Mouse (Mus musculus): Measurements from ENCODE around the gene Tango2. TPM values are rescaled to one million over a fixed set of nuclear protein-coding genes. Genes with fewer than 3 reads are reported as not detected.
A peak's percentile ranks its signal among the peaks of the same experiment; 100 is the strongest.

Tango2 gene
- polyA plus RNA-seq, 1 experiment from 2014 or later, result 34.9 TPM

- WGBS, result 70% methylated on average over 6 of the region's 6 CpGs
- no peak overlapping the region for H3K4me2 ChIP-seq
- H3K9me3 ChIP-seq, result no peaks in the 10 kb centered on the region
- peaks cover 38% of the 10 kb centered on the region for H3K4me1 ChIP-seq
- no peaks in the 10 kb centered on the region for H3K27me3 ChIP-seq (replicated peaks)
- H3K9ac ChIP-seq, result no peak overlapping the region
- no peaks in the 10 kb centered on the region for H3K36me3 ChIP-seq
- no peak overlapping the region for H3K4me3 ChIP-seq (replicated peaks)
- no peak for ATAC-seq (ENCODE audit: insufficient read depth, low FRiP score, low read depth)
- no peak overlapping the region for H3K27ac ChIP-seq
Measured at GRCm38 (mm10) chr16:18390399-18390798, 42.5 kb upstream of the Tango2 start.

GRCm38 (mm10) chr16:18388583-18389435, 40.9 kb upstream of the Tango2 start:
- Histone ChIP-seq H3K36me3 (no peaks in the 10 kb centered on the region), H3K9ac (no peak overlapping the region), H3K4me2 (no peak overlapping the region), H3K9me3 (no peaks in the 10 kb centered on the region), H3K27me3 (replicated peaks) (no peaks in the 10 kb centered on the region), H3K4me3 (replicated peaks) (no peak overlapping the region), H3K27ac (peak overlapping the region; percentile 59), H3K4me1 (peaks cover 31% of the 10 kb centered on the region)
- ATAC-seq (ENCODE audit: insufficient read depth, low FRiP score, low read depth), result no peak
- 78% methylated on average over 14 of the region's 14 CpGs for WGBS

- 36% methylated on average over 6 of the region's 7 CpGs for WGBS
- H3K4me1 ChIP-seq, result peaks cover 24% of the 10 kb centered on the region; the same call in 1 of the 2 replicates
- no peak overlapping the region for H3K9ac ChIP-seq
- peak overlapping the region; percentile 59 for H3K27ac ChIP-seq
- no peaks in the 10 kb centered on the region for H3K9me3 ChIP-seq
- H3K4me2 ChIP-seq, result no peak overlapping the region
- H3K4me3 ChIP-seq (replicated peaks), result no peak overlapping the region
- peak; percentile 33 for ATAC-seq (ENCODE audit: insufficient read depth, low FRiP score, low read depth)
- H3K36me3 ChIP-seq, result no peaks in the 10 kb centered on the region
- no peaks in the 10 kb centered on the region for H3K27me3 ChIP-seq (replicated peaks)
Measured at GRCm38 (mm10) chr16:18387704-18388582, 40.0 kb upstream of the Tango2 start.

- Histone ChIP-seq H3K4me2 (no peak overlapping the region), H3K36me3 (no peaks in the 10 kb centered on the region), H3K27me3 (replicated peaks) (no peaks in the 10 kb centered on the region), H3K27ac (no peak overlapping the region), H3K9ac (no peak overlapping the region), H3K4me1 (peaks cover 28% of the 10 kb centered on the region; the same call in 1 of the 2 replicates), H3K9me3 (no peaks in the 10 kb centered on the region), H3K4me3 (replicated peaks) (no peak overlapping the region)
- WGBS, result 64% methylated on average over 3 of the region's 3 CpGs
- no peak for ATAC-seq (ENCODE audit: insufficient read depth, low FRiP score, low read depth)
Measured at GRCm38 (mm10) chr16:18386972-18387371, 39.1 kb upstream of the Tango2 start.

- H3K4me2 ChIP-seq, result no peak overlapping the region
- H3K27ac ChIP-seq, result no peak overlapping the region
- no peaks in the 10 kb centered on the region for H3K36me3 ChIP-seq
- H3K27me3 ChIP-seq (replicated peaks), result no peaks in the 10 kb centered on the region
- ATAC-seq (ENCODE audit: insufficient read depth, low FRiP score, low read depth), result no peak
- no peak overlapping the region for H3K9ac ChIP-seq
- WGBS, result 79% methylated on average over 7 of the region's 7 CpGs
- no peaks in the 10 kb centered on the region for H3K9me3 ChIP-seq
- H3K4me1 ChIP-seq, result peaks cover 34% of the 10 kb centered on the region
- H3K4me3 ChIP-seq (replicated peaks), result no peak overlapping the region
Measured at GRCm38 (mm10) chr16:18386451-18386850, 38.5 kb upstream of the Tango2 start.

GRCm38 (mm10) chr16:18385411-18385810, 37.5 kb upstream of the Tango2 start:
- WGBS, result 72% methylated on average over 5 of the region's 5 CpGs

GRCm38 (mm10) chr16:18384659-18385058, 36.8 kb upstream of the Tango2 start:
- peaks cover 37% of the 10 kb centered on the region for H3K4me1 ChIP-seq
- ATAC-seq (ENCODE audit: insufficient read depth, low FRiP score, low read depth), result no peak
- H3K27ac ChIP-seq, result no peak overlapping the region
- H3K9me3 ChIP-seq, result no peaks in the 10 kb centered on the region
- H3K4me3 ChIP-seq (replicated peaks), result no peak overlapping the region
- no peak overlapping the region for H3K4me2 ChIP-seq
- 79% methylated on average over 8 of the region's 8 CpGs for WGBS
- H3K27me3 ChIP-seq (replicated peaks), result no peaks in the 10 kb centered on the region
- no peaks in the 10 kb centered on the region for H3K36me3 ChIP-seq
- no peak overlapping the region for H3K9ac ChIP-seq

More at GRCm38 (mm10) chr16:18385411-18385810, 37.5 kb upstream of the Tango2 start:
- no peak for ATAC-seq (ENCODE audit: insufficient read depth, low FRiP score, low read depth)
- Histone ChIP-seq H3K9ac (no peak overlapping the region), H3K9me3 (no peaks in the 10 kb centered on the region), H3K27me3 (replicated peaks) (no peaks in the 10 kb centered on the region), H3K27ac (no peak overlapping the region), H3K4me1 (peaks cover 37% of the 10 kb centered on the region), H3K4me2 (no peak overlapping the region), H3K36me3 (no peaks in the 10 kb centered on the region), H3K4me3 (replicated peaks) (no peak overlapping the region)

GRCm38 (mm10) chr16:18384211-18384610, 36.3 kb upstream of the Tango2 start:
- no peak overlapping the region for H3K27ac ChIP-seq
- no peak overlapping the region for H3K4me2 ChIP-seq
- WGBS, result 81% methylated on average over 7 of the region's 7 CpGs
- no peak for ATAC-seq (ENCODE audit: insufficient read depth, low FRiP score, low read depth)
- H3K36me3 ChIP-seq, result no peaks in the 10 kb centered on the region
- H3K9ac ChIP-seq, result no peak overlapping the region
- no peak overlapping the region for H3K4me3 ChIP-seq (replicated peaks)
- no peaks in the 10 kb centered on the region for H3K27me3 ChIP-seq (replicated peaks)
- H3K4me1 ChIP-seq, result peaks cover 36% of the 10 kb centered on the region
- H3K9me3 ChIP-seq, result no peaks in the 10 kb centered on the region

GRCm38 (mm10) chr16:18383756-18384155, 35.9 kb upstream of the Tango2 start:
- no peak overlapping the region for H3K27ac ChIP-seq
- H3K9me3 ChIP-seq, result no peaks in the 10 kb centered on the region
- WGBS, result 38% methylated on average over 3 of the region's 3 CpGs
- no peak overlapping the region for H3K9ac ChIP-seq
- H3K4me2 ChIP-seq, result no peak overlapping the region
- ATAC-seq (ENCODE audit: insufficient read depth, low FRiP score, low read depth), result no peak
- peaks cover 31% of the 10 kb centered on the region for H3K4me1 ChIP-seq
- H3K27me3 ChIP-seq (replicated peaks), result no peaks in the 10 kb centered on the region
- H3K4me3 ChIP-seq (replicated peaks), result no peak overlapping the region
- H3K36me3 ChIP-seq, result no peaks in the 10 kb centered on the region

GRCm38 (mm10) chr16:18383045-18383726, 35.3 kb upstream of the Tango2 start:
- no peak for ATAC-seq (ENCODE audit: insufficient read depth, low FRiP score, low read depth)
- H3K9ac ChIP-seq, result no peak overlapping the region
- no peaks in the 10 kb centered on the region for H3K9me3 ChIP-seq
- WGBS, result 74% methylated on average over 9 of the region's 9 CpGs
- no peak overlapping the region for H3K4me2 ChIP-seq
- H3K27ac ChIP-seq, result no peak overlapping the region
- H3K27me3 ChIP-seq (replicated peaks), result no peaks in the 10 kb centered on the region
- H3K4me3 ChIP-seq (replicated peaks), result no peak overlapping the region
- H3K4me1 ChIP-seq, result peaks cover 26% of the 10 kb centered on the region
- no peaks in the 10 kb centered on the region for H3K36me3 ChIP-seq

- WGBS, result 56% methylated on average over 6 of the region's 6 CpGs
- H3K4me2 ChIP-seq, result no peak overlapping the region
- peaks cover 26% of the 10 kb centered on the region for H3K4me1 ChIP-seq
- H3K36me3 ChIP-seq, result no peaks in the 10 kb centered on the region
- no peak overlapping the region for H3K9ac ChIP-seq
- H3K27me3 ChIP-seq (replicated peaks), result no peaks in the 10 kb centered on the region
- no peak overlapping the region for H3K4me3 ChIP-seq (replicated peaks)
- H3K9me3 ChIP-seq, result no peaks in the 10 kb centered on the region
- H3K27ac ChIP-seq, result peak overlapping the region; percentile 64
- peak; percentile 48; the same call in 1 of the 2 replicates for ATAC-seq (ENCODE audit: insufficient read depth, low FRiP score, low read depth)
Measured at GRCm38 (mm10) chr16:18381621-18382258, 33.8 kb upstream of the Tango2 start.

Measured in stomach, embryonic 15.5 days (tissue).